Mouse (Mus musculus) ovary, postnatal 36 days (tissue): Measurements from ENCODE around the gene Skil.

Experiments
- DNase-seq: peaks from one replicate; pipeline ENCODE4 v3.0.0; 2022; ENCODE audit warnings: low spot score, mixed read lengths

Gene Skil

DNA sequence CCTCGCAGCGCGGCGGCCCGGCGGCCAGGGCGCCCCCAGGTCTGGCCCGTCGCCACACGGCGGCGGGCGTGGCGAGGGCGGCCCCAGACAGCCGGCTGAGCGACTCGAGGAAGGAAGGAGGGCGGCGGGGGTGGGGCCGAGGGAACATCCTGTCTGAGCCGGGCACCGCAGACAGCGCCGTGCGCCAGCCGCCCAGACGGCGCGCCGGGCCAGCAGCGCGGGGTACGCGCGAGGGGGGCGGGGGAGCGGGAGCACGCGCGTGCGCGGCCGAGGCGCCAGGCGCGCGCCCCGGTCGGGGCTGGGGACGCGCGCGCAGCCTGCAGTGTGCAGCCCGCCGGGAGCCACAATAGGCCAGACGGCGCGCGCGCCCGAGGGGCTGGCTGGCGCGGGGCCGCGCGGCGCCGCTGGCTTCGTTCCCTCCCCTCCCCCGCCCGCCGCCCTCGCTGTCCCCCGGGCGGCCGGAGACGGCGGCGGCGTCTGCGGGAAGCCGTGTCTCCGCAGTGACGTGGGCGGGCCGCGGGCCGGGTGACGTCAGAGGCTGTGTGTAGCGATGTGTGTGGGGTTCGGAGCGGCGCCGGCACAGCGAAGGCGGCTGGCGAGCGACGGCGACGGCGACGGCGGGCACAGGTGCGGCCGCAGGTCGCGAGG lies at the start of gene Skil:
TSS of gene Skil (plus strand) at position 528 of the 648 bp plus-strand sequence.
- DNase-seq: peak; percentile 95

DNA sequence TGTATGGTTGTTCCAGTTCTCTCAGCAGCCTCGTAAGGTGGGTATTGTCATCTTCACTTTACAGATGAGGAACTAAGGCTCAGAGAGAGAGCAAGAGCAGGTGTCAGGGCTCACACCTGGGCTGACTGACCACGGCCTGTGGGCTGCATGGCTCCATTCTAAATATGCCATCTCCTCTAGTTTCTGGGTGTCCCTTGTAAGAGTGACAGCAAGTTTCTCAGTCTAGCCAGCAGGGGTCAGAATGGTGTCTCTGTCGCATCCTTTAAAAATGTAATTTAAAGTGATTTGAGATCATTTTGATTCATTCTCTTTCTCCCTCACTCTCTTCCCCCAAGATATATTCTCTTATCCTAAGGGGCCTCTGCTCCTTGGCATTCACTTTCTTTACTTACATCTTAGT lies 47.6 kb upstream of the Skil start:
- no peak for DNase-seq

GRCm38 (mm10) chr3:31049087-31049486 lies 45.8 kb upstream of the Skil start:
- DNase-seq: no peak

DNA sequence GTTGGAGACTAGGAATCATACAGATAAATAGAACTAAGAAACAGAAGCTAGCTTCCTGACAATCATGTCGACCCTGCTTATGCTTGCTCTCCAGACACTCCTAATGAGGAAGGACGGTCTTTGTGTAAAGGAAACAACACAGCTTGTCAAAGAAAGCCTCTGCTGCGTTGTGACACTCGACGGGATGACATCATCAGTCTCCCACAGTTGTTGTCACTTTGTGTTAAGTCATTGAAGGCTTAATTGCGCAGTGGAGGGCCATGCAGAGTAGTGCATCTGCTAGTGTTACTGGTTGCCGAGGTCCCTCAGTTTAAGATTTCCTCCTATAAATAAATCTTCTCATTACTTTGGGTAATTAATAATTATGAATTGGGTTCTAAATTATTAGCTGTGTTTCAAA lies 44.5 kb upstream of the Skil start:
- DNase-seq: no peak

DNA sequence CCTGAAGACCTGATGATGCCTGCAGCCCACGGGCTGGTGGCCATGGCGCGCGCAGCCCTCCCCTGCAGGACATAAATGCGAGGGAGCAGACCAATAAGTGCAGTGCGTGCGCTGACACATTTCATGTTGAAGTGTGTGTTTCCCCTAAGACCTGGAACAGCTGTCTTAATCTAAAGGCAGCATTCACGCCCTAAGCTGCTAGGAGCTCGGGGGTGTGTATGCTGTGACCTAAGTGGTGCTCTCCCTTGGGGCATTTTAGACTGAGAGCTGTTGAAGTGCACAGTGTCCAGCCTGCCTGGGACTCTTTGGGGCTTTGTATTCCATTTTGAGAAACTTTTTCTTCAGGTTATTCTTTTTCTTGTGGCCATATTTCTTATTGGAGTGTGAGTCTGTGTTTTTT lies 43.1 kb upstream of the Skil start:
- DNase-seq: no peak

GRCm38 (mm10) chr3:31053191-31053590 lies 41.7 kb upstream of the Skil start:
- DNase-seq: no peak

GRCm38 (mm10) chr3:31054888-31055287 lies 40.0 kb upstream of the Skil start:
- no peak for DNase-seq

- DNase-seq: peak; percentile 33
Observed at GRCm38 (mm10) chr3:31056047-31056650, 38.7 kb upstream of the Skil start.

GRCm38 (mm10) chr3:31056651-31057627 lies 37.9 kb upstream of the Skil start:
- peak; percentile 55 for DNase-seq

- no peak for DNase-seq
Observed at GRCm38 (mm10) chr3:31060745-31061102, 34.1 kb upstream of the Skil start.

DNA sequence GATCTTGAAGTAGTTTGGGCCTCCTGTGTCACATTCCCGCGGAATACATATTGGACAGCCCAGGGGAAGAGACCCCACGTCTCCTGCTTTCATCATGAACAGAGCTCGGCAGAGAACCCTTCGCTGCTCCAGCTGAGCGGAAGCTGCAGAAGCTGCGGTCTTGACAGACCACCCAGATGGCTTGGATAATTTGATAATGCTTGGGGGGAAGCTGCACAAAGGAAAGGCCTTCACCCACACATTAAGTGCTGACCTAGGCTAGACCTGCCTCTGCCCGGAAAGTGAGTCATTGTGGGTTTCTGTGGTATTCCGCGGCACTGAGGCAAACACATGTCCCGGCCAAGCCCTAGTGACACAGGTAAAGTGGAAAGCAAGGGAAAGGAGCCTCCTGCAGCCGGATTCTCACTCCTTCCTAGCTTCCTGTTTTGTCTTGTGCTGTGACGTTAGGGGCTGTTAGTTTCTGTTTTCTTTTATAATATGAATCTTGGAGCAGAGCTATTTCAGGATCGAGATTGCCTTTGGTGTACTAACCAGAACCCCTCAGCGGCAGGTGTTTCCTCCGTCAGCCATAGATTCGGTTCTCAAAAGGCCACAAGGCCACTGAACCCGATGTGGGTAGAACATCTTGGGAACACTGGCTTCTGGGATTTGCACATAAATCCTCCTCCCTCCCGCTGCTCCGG lies 33.6 kb upstream of the Skil start:
- no peak for DNase-seq

DNA sequence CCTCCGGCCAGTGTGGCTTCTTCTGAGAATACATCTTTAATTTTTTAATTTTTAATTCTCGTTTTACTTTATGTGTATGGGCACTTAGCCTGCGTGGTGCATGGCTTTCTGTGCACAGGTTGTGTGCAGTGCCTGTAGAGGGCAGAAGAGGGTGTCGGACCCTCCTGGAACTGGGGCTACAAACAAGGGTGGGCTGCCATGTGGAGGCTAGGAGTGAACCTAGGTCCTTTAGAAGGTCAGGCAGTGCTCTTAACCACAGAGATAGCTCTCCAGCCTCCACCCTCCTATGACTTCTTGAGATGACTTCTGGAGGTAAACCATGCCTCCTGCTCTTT lies 33.1 kb upstream of the Skil start:
- DNase-seq: peak; percentile 5

DNA sequence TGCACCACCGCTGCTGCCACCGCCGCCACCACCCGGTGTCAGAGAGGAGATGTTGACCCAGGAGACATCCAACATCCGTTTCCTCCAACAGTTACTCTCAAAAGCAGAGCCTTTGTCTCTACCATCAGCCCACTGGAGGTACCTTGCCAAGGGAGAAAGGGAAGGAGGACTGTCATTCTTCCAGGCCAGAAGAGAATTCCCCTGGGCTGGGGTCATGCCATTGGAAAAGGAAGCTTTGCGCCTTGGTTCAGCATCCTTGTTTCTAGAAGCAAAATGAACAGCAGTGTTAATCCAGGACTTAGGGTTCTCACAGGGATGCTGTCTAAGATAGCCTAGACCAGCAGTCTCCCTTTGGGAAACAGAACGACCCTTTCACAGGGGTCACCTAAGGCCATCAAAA lies 32.5 kb upstream of the Skil start:
- DNase-seq: no peak

DNA sequence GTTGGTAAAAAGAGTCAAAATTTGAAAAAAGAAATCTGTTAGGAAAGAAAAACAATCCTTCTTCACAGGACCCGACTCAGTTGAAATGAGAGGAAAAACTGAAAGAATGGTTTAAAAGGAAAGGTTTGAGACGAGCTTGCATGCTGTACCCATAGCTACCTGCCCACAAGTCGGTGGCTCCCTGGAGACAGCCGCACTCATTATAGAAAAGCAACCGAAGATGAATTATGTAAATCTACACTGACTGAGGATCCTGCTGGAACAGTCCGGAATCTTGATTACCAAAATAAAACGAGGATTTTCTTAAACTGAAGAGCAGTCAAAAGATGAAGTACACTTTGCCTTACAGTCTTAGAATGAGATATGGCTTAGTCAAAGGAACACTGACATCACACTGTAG lies 26.4 kb upstream of the Skil start:
- DNase-seq: no peak

- no peak for DNase-seq
Observed at GRCm38 (mm10) chr3:31071804-31072203, 23.1 kb upstream of the Skil start.

DNA sequence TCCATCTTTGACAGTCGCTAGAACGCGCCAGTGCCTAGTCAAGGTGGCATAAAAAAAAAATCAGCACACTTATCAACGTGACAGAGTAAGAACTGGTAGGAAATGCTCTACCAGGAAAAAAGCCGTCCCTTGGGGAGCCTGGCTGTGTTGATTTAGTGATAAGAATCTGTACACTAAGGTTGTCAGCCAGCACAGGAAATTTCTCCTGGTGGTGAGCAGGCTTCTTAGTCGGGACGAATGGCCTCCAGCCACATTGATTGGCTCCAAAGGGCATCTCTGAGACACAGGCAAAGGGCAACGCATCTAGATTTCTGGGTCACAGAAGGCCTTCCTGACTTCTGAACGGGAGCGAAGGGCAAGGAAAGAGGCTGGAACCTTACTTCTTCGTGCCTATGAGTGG lies 19.1 kb upstream of the Skil start:
- DNase-seq: no peak

DNA sequence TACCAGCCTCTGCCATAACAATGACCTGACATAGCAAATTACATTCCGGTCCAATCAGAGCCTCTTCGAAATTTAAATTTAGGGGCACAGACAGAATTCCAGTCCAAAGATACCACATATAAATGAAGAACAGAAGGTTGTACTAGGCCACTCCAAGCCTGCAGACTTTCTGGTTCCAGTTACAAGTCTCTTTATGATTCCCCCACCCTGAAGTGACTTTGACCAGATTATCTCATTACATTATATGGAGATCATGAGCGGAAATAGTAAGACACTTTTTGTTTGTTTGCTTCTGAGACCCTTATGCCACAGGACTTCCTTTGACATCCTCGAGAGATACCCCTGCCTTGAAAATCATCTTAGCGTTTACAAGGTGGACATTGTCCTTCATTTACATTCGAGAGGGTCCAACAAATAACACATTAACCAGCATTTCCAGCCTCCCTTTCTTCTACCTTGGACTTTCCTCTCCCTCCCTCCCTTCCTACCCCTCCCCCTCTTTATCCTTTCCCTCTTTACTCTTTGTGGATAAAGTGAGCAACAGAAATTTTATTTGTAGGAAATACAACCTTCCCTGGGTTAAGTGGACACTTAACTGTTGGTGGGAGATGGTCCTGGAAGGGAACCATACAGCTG lies 17.7 kb upstream of the Skil start:
- no peak for DNase-seq

GRCm38 (mm10) chr3:31079450-31079849 lies 15.4 kb upstream of the Skil start:
- DNase-seq: no peak

DNA sequence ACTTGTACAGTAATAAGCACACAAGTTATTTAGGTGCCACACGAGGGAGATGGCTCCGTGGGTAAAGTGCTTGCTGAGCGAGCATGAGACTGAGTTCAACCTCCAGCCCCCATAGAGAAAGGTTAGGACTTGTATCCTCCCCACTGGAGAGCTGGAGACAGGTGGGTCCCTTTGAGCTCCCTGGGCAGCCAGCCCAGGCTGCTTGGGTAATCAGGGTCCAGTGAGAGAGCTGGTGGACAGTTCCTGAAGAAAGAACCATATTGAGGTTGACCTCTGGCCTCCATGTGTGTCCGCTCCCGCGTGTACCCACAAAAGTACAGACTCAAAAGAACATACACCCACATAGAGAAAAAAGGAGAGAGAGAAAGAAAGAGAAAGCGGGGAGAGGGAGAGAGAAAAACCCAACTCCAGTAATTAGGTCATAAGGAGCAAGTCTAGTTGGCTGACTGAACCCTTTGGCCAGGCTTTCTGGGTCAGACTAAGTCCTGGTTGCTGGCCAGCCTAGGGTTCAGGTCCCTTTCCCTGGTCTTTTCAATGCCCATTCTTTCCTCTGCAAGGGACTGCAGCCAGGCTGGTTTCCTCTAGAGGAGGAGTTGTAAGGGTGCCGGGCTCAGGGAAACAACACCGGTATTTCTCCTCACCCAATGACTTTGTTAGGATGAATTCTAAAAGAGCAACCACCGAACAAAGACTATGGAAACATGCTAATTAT lies 13.9 kb upstream of the Skil start:
- DNase-seq: no peak

DNA sequence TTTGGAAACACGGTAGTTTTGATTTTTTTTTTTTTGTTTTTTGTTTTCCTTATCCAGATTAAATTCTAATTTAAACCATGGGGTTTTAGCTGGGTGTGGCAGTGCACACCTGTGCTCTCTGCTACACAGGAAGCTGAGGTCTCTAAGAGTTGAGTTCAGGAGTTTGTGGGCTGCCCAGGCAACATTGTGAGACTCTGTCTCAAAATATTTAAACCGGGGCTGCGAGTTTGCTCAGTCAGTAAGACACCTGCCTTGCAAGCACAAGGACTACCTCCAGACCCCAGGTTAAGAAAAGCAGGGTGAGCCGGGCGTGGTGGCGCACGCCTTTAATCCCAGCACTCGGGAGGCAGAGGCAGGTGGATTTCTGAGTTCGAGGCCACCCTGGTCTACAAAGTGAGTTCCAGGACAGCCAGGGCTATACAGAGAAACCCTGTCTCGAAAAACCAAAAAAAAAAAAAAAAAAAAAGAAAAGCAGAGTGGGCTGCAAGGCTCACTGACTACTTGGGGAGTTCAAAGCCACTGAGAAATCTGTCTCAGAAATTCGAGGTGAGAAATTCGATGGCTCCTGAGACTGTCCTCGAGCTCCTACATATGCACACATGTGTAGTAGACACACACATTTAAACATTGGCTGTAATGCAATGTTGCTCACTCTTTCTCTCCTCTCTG lies 11.9 kb upstream of the Skil start:
- no peak for DNase-seq
